Mouse (Mus musculus) CD4-positive helper T cell, adult 2 months (primary cell): ENCODE results near the gene Abcg1.

Source experiments
- DNase-seq: peaks from one replicate; pipeline ENCODE4 v3.0.0-alpha.2; 2012; ENCODE audit warnings: low read depth, missing footprints, low spot score

Abcg1 gene

DNA sequence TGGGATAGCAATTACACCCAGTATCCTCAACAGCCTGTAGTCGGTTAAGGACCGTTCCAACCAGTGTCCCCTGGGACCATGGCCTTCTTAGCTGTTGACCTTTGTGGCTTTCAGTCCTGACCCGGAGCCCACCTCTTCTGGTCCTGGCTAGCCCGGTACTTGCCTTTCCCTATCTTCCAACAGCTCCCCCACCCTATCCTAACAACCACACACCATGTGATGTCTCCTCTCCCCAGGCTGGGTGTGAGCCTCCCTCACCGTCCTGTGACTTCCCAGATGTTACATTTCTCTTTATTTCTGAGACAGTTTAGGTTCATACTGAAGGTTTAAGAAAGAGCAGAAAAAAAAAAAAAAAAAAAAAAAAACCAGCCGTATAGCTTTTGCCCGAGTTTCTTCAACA is 17.1 kb upstream of the Abcg1 start:
- no peak for DNase-seq

DNA sequence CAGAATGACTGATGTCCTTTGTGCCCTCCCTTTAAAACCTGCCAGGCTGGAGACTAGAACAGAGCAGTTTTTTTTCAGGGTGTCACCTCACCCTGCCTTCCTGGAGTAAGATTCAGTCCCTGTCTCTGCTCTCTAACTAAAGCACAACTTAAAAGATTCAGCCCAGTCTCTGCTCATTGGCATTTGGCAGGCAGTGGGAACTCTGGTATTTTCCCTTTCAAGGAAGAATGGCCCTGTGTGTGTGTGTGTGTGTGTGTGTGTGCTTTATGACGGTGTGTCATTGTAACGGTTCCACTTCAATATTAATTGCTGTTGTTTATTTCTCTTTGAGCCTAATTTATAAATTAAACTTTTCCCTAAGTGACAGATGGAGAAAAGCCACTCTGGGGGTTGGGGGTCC is 14.7 kb upstream of the Abcg1 start:
- no peak for DNase-seq

GRCm38 (mm10) chr17:31057891-31058744 is 643 bp downstream of the Abcg1 start:
- DNase-seq: no peak

GRCm38 (mm10) chr17:31058745-31059085 is 1.2 kb downstream of the Abcg1 start:
- peak; percentile 96 for DNase-seq

DNA sequence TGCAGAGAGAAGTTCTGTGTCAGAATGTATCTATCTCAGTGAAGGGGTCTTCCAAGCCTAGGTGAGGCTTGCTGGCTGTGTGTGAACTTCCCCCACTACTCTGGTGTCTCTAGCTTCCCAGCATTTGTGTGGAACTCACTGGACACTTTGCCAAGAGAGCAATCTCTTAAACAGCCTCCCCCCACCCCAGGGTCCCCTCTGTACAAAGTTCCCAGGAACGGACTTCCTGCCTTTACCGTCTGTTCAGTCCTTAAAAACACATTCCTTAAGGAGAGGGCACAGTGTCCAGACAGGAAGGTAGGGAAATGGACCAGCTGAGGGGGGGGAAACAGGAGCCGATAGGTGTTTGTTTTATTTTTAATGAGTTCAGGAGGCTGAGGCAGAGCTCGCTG is 2.7 kb downstream of the Abcg1 start:
- DNase-seq: no peak

- DNase-seq: peak; percentile 82
Observed at GRCm38 (mm10) chr17:31060588-31061345, 3.3 kb downstream of the Abcg1 start.

DNA sequence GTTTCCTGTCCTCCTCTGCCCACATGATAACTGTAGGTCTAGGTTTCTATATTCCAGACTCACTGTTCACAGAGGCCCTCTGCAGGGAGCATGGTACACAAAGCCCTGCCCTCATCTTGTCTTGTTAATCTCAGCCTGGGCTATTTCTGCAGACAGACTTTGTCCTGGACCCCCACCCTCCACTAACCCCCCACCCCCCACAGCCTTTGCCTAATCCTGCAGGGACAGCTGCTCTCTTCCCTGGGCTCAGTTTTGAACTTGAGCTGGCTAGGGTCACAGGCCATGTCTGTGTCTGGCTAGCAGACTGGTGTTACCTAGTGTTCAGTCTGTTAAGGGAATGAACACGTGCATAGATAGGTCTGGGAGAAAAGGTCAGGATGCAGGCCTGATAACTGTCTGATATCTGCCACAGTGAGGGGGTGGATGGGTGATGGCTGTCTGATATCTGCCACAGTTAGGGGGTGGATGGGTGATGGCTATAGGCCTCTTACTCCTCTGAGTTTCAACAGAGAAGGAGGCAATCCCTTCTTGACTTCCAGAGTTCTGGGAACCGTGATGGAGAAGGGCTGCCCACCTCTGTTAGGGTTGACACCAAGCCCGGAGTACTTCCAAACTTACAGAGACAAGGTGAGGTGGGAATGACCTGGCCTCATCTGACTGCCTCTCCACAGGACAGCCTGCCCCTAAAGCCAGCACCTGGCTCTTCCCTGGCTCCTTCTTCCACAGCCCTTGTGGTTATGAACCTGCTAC is 4.0 kb downstream of the Abcg1 start:
- DNase-seq: no peak

GRCm38 (mm10) chr17:31066058-31066457 is 8.6 kb downstream of the Abcg1 start:
- no peak for DNase-seq

DNA sequence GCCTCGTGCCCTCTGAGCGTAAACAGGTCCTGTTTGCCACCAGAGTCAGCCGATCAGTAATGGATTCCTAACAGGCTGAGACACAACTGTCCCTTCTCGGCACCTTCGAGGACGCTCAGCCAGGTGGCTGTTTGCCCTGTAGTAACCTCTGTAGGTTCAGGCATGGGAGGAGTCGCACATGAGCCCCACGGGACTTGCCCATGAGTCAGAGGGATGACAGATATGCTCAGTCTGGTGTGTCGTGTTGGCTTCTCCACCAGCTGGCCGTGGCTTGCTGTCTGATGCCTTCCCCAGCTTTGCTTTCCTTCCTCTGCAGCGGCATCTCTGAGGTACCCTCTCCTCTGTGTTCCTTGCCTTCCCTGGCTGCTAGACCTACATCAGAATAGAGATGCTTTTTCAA is 9.6 kb downstream of the Abcg1 start:
- peak; percentile 87 for DNase-seq

DNA sequence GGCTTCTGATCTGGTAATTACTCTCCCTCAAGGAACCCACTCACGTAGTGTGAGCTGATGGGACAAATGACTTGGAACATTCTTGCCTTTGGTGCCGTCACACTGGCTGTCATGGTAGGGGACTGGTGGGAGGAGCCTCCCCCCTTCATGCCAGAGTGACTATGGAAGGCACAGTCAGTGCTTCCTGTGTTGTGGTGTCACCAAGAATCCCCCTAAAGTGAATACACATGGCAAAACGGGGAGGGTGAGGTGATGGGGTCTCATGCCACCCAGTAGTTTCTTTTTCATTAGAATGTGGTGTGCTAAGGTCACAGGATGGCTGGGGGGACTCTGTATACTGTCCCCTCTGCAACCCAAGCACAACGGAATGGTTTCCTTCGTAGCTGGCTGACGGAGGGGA is 11.6 kb downstream of the Abcg1 start:
- no peak for DNase-seq

DNA sequence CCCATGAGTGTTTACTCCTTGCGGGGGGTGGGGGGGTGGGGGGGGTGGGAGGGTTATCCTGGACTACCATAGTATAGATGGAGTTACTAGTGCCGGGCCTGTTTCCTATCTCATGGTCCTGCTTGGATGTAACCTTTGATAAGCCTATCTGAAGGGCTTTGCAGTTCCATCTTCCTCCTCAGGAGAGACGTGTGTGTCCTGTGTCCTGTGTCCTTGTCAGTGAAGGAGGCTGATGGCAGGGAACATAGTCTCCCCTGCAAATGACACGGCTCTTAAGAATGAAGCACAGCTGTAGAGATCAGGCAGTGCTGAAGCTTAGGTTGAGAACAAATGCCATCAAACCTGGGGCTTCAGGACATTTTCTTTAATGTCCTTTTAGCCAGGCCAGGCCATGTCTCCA is 12.4 kb downstream of the Abcg1 start:
- DNase-seq: no peak

- no peak for DNase-seq
Observed at GRCm38 (mm10) chr17:31070403-31071185, 13.1 kb downstream of the Abcg1 start.

DNA sequence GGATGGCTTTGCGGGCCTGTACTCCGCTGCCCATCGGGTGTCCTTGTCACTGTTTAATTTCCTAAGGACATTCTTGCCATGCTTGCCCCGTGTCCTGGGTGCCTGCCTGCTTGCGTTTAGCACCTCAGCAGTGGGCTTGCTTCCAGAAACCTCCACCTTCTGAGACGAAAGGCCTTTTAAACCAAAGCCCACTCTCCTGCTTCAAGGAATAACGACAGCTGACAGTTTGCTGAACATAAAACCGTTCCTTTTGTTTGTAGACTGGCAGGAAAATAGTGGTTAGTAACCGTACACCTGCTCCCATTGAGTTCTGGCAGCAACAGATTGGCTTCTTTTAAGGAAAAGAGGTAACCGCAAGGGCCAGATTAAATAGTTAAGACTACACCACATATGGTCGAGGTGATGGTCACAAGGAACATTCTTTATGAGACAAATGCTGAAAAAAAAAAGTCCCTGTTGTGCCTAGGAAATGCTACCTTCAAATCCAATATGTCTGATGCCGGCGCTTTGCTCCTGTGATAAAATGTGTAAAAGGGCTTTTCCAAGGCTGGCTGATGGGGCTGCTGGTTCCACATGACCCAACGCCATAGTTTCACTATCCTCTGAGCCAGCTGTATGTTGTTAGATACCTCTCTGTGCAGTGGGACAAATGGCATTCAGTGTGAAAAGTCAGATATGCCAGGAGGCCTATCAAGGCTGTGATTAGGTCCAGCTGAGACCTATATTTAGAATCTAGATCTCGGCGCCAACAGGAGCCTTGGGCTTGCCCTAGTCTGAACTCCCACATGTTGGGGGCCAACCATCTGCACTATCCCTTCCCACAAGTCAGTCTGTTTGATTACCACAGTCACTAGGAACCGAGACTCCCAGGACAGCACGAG is 14.2 kb downstream of the Abcg1 start:
- no peak for DNase-seq

- DNase-seq: no peak
Observed at GRCm38 (mm10) chr17:31072872-31073271, 15.4 kb downstream of the Abcg1 start.

DNA sequence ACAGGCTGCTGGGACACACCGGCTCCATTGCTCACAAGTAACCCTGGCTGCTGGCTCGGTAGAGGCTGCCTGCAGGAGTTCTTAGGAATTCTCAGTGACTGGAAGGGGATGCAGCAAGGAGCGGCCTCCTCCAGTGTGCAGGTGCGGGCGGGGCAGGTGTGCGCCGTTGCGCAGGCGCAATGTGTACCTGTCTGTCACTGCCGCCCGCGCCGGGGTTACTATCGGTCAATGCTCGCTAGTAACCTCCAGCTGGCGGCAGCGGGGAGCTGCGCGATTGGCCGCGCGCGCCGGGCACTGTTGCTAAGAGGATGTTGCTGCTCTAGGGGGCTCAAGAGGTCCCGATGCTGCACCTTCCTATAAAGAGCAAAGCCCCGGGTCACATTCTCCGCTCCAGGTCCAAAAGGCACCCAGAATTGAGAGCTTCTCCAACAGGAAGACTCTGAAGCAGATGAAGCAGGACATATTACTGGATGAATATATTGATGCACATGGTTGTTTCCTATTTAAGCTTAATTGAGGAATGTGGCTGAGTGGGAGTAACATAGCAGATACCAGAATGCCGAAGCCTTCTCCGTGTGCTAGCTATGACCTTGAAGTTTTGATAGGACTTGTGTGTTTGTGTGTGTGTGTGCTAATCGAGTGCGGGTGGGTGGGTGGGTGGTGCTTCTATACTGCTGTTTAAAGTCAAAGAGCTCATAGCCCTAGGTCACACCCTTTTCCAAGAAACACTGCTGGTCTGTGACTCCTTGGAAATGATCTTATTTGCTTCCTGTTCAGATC is 16.0 kb downstream of the Abcg1 start:
- DNase-seq: peak; percentile 92

- no peak for DNase-seq
Observed at GRCm38 (mm10) chr17:31074053-31074590, 16.6 kb downstream of the Abcg1 start.

- peak; percentile 44 for DNase-seq
Observed at GRCm38 (mm10) chr17:31074666-31075065, 17.2 kb downstream of the Abcg1 start.

GRCm38 (mm10) chr17:31075471-31075870 is 18.0 kb downstream of the Abcg1 start:
- DNase-seq: peak; percentile 67

DNA sequence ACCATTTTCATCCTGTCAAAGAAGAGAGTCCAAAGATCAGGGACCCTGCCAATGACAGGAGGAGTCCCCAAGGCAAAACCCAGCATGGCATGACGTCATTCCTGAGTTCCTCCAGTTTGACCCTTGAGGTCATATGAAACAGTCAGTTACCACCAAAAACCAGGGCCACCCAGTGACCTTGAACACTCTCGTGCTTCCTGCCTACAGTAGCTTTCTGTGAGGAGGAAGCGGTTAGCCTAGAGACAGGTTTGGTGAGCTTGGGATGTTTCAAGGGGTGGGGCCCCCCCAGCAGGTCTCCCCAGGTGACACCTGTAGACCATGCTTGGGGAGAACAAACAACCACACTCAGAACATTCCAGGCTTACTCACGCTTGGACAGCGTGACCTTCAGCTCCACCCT is 20.1 kb downstream of the Abcg1 start:
- peak; percentile 76 for DNase-seq
